Mouse (Mus musculus) hindlimb bud, embryonic 11.5 days (tissue): Measurements from ENCODE around the gene Prap1.
A peak's percentile ranks its signal among the peaks of the same experiment; 100 is the strongest.
"Not testable (repeated sequence)": the region's sequence is repeated elsewhere in the genome, so short reads cannot be mapped to it uniquely, and the experiment has no call there.

ENCODE experiments used
- DNase-seq: peaks from one replicate; pipeline ENCODE4 v3.0.0-alpha.2; 2012; ENCODE audit warnings: low read depth, low spot score; ENCODE audit errors: extremely low spot score

Gene Prap1

GRCm38 (mm10) chr7:140127911-140128310, 34.7 kb downstream of the Prap1 start:
- DNase-seq = no peak

- DNase-seq = not testable (repeated sequence)
These were observed 39.0 kb downstream of the Prap1 start for GRCm38 (mm10) chr7:140132184-140132583.

- not testable (repeated sequence) for DNase-seq
These were observed 40.8 kb downstream of the Prap1 start for GRCm38 (mm10) chr7:140134033-140134432.

GRCm38 (mm10) chr7:140135106-140135770, 42.0 kb downstream of the Prap1 start:
- no peak for DNase-seq

- DNase-seq = peak; percentile 76
These were observed 44.2 kb downstream of the Prap1 start, which contains the start of gene Mtg1 for GRCm38 (mm10) chr7:140137135-140138020. Gene Mtg1, plus strand, starts transcription at chr7:140137564.

- DNase-seq = no peak
These were observed 44.8 kb downstream of the Prap1 start for GRCm38 (mm10) chr7:140138021-140138310.

GRCm38 (mm10) chr7:140141350-140141749, 48.2 kb downstream of the Prap1 start:
- no peak for DNase-seq

GRCm38 (mm10) chr7:140144550-140144949, 51.4 kb downstream of the Prap1 start:
- no peak for DNase-seq
